Mouse (Mus musculus) brain, embryonic 14.5 days (tissue): ENCODE measurements around the gene Magi2.

Experiments used
- CTCF ChIP-seq: fragments of 200-500 bp; IDR thresholded peaks from 2 replicates; pipeline ENCODE4 v1.5.1; 2012; ENCODE audit warnings: inconsistent platforms, mild to moderate bottlenecking, moderate library complexity, borderline replicate concordance; ENCODE audit not compliant: insufficient read depth, insufficient read length; ENCODE audit errors: extremely low read depth
- POLR2A ChIP-seq: fragments of 200-500 bp; IDR thresholded peaks from 2 replicates; pipeline ENCODE4 v1.6.1; 2012; ENCODE audit warnings: mild to moderate bottlenecking, inconsistent platforms, borderline replicate concordance; ENCODE audit not compliant: poor library complexity, insufficient read depth, insufficient read length, severe bottlenecking; ENCODE audit errors: extremely low read depth

DNA sequence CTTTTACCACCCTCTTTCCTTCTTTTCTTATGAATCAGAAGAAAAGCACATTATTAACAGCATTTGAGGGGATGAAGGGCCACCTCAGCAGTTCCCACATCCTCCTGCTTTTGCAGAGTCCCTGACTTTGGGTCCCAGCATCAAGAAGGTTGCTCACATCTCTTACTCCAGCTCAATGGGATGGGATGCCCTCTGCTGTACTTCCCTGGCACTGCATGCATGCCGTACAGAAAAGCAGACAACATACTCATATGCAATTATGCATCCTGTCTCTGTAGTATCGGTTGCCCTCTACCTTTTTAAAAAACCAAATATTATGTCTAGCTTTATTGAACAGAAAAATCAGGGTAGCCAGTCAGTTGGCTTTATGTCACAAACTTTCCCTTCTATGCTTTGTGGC, 37.8 kb downstream of the Magi2 start:
- TF ChIP-seq POLR2A (no peak), CTCF (peak; percentile 48; the same call in 1 of the 2 replicates)
